Mouse (Mus musculus) cerebellum, adult 2 months (tissue): Measurements from ENCODE around the gene Nos3.

Experiments
- CTCF ChIP-seq: fragments of 200-500 bp; IDR thresholded peaks from 2 replicates; pipeline ENCODE4 v1.5.1; 2011; ENCODE audit warnings: low read depth, mild to moderate bottlenecking, control low read depth, low read length, moderate library complexity, borderline replicate concordance; ENCODE audit not compliant: insufficient read depth
- POLR2A ChIP-seq: fragments of 200-500 bp; IDR thresholded peaks from 2 replicates; pipeline ENCODE4 v1.6.1; 2011; ENCODE audit warnings: low read length, control low read depth, borderline replicate concordance; ENCODE audit not compliant: insufficient read depth

DNA sequence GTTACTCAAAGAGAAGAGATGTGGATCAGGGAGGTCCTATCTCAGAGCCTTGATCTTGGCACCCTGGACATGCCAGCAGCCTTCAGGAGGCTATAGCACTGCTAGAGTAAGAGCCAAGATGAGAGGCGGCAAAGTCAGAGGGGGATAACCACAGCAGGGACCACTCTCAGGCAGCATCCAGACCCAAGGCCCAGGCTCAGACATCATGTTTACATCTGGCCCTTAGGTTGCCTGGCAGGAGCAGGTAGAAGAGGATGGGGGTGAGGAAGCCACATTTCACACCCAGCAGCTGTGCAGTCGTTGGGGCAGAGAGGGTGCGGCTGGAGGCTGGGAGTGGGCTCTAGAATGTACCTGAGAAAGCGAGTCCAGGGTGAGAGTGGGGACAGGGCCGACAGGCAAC, 43.7 kb upstream of the Nos3 start:
- TF ChIP-seq CTCF, result no peak
- TF ChIP-seq POLR2A, result no peak
